14 mouse cellular contexts compared by ENCODE assay signal in genomic region chr8:126622111-126622795, GRCm38 (mm10).
"Had no signal": no experiment of that assay in that cellular context is flagged by ENCODE, and none has a peak within 500 bp of the region (broad histone marks: within the 10 kb centered on the region; RNA-seq: fewer than 3 reads in every experiment).

No protein-coding gene starts in this region.

- H3K4me1 ChIP-seq: midbrain, embryonic 13.5 days; midbrain, embryonic 15.5 days; neural tube, embryonic 12.5 days had no signal

- H3K27me3 ChIP-seq: liver, embryonic 13.5 days; liver, embryonic 15.5 days; lung, embryonic 15.5 days; megakaryocyte, embryonic 14.5 days; midbrain, embryonic 13.5 days; midbrain, embryonic 15.5 days; neural tube, embryonic 12.5 days had no signal

- DNase-seq: liver, embryonic 13.5 days; liver, postnatal 0 days; lung, adult 2 months; lung, postnatal 14 days; lung, postnatal 36 days; right cerebral cortex, postnatal 14 days; spleen, adult 18-20 months had no signal

- H3K36me3 ChIP-seq: liver, embryonic 13.5 days; liver, embryonic 15.5 days; lung, embryonic 15.5 days; midbrain, embryonic 13.5 days; midbrain, embryonic 15.5 days; neural tube, embryonic 12.5 days had no signal

- H3K27ac ChIP-seq: liver, embryonic 13.5 days; liver, embryonic 15.5 days; lung, embryonic 15.5 days; macrophage; midbrain, embryonic 13.5 days; midbrain, embryonic 15.5 days; neural tube, embryonic 12.5 days had no signal

- H3K4me3 ChIP-seq: liver, embryonic 13.5 days; liver, embryonic 15.5 days; lung, embryonic 15.5 days; megakaryocyte, embryonic 14.5 days; midbrain, embryonic 13.5 days; midbrain, embryonic 15.5 days; neural tube, embryonic 12.5 days had no signal
